Comparison of ENCODE assay signal across 19 mouse cellular contexts in genomic region chr7:97251638-97252037, GRCm38 (mm10).
DNase-seq lines count a peak whose midpoint lies in the region; ATAC-seq and TF ChIP-seq lines count a peak whose summit lies in the region.
"Had no signal": no experiment of that assay in that cellular context is flagged by ENCODE, and none has a peak within 500 bp of the region (broad histone marks: within the 10 kb centered on the region; RNA-seq: fewer than 3 reads in every experiment).

No protein-coding gene starts in this region.

- 37% methylated on average over 2 of the region's 2 CpGs for WGBS in lung, postnatal 0 days
- 8% methylated on average over 2 of the region's 2 CpGs for WGBS in macrophage (ENCODE audit: missing documents)

- TF ChIP-seq CTCF in lung, postnatal 0 days (IDR thresholded peaks at IDR 0.05), result no peak

- H3K9ac ChIP-seq in lung, postnatal 0 days (replicated peaks; ENCODE audit: low read depth), result no peak overlapping the region
- H3K9ac ChIP-seq: embryonic facial prominence, embryonic 13.5 days; heart, embryonic 12.5 days; liver, embryonic 12.5 days had no signal

- intact Hi-C loops in heart, postnatal 25 days (cut with DNase I), result no loop called here
- intact Hi-C loops in left cerebral cortex, postnatal 10 days (cut with DNase I), result no loop called here

- H3K4me3 ChIP-seq in lung, postnatal 0 days (ENCODE audit: low read depth, low read length), result no peak overlapping the region
- no peak overlapping the region for H3K4me3 ChIP-seq in macrophage (ENCODE audit: inconsistent target)
- H3K4me3 ChIP-seq: embryonic facial prominence, embryonic 13.5 days; heart, embryonic 12.5 days; hindbrain, embryonic 10.5 days; liver, embryonic 12.5 days had no signal

- H3K36me3 ChIP-seq in lung, postnatal 0 days (ENCODE audit: insufficient read depth, low read length), result no peaks in the 10 kb centered on the region
- H3K36me3 ChIP-seq in macrophage (ENCODE audit: inconsistent target), result no peaks in the 10 kb centered on the region
- H3K36me3 ChIP-seq: embryonic facial prominence, embryonic 13.5 days; heart, embryonic 12.5 days; hindbrain, embryonic 10.5 days; liver, embryonic 12.5 days had no signal

- TF ChIP-seq EP300 in lung, postnatal 0 days (IDR thresholded peaks at IDR 0.05), result no peak

- peaks cover 9% of the 10 kb centered on the region; the same call in 1 of the 2 replicates for H3K4me1 ChIP-seq in lung, postnatal 0 days (ENCODE audit: insufficient read depth, low read depth, low read length)
- H3K4me1 ChIP-seq: hindbrain, embryonic 10.5 days had no signal

- peaks cover 74% of the 10 kb centered on the region for H3K79me2 ChIP-seq in macrophage (ENCODE audit: inconsistent target)

- peak; percentile 92 for DNase-seq in heart, adult 11 months
- no peak for DNase-seq in heart, postnatal 25 days (ENCODE audit: low spot score)
- DNase-seq in lung, postnatal 0 days (ENCODE audit: low spot score), result peak; percentile 26
- DNase-seq in lung, postnatal 14 days, result no peak
- DNase-seq in adrenal gland, postnatal 36 days, result no peak
- no peak for DNase-seq in left cerebral cortex, postnatal 10 days (ENCODE audit: extremely low spot score in 1 of 2, low spot score in 2 of 2)
- DNase-seq in spleen, postnatal 4 days (ENCODE audit: low spot score in 2 of 2), result no peak
- DNase-seq: adrenal gland, adult 2 months; cerebellum, adult 2 months; gastrocnemius, postnatal 14 days; kidney, postnatal 4 days; left cerebral cortex, postnatal 4 days; midbrain, embryonic 14.5 days had no signal

- no peak for ATAC-seq in lung, postnatal 0 days
- ATAC-seq: liver, embryonic 12.5 days had no signal

- no peaks in the 10 kb centered on the region for H3K27me3 ChIP-seq in lung, postnatal 0 days (replicated peaks; ENCODE audit: insufficient read depth, low read length)
- H3K27me3 ChIP-seq: embryonic facial prominence, embryonic 13.5 days; heart, embryonic 12.5 days; liver, embryonic 12.5 days had no signal

- H3K9me3 ChIP-seq in lung, postnatal 0 days (ENCODE audit: low read length), result no peaks in the 10 kb centered on the region
- H3K9me3 ChIP-seq: embryonic facial prominence, embryonic 13.5 days; heart, embryonic 12.5 days; hindbrain, embryonic 10.5 days; liver, embryonic 12.5 days had no signal

- H3K4me2 ChIP-seq in lung, postnatal 0 days (replicated peaks; ENCODE audit: low read depth, low read length), result no peak overlapping the region
- H3K4me2 ChIP-seq: embryonic facial prominence, embryonic 13.5 days; heart, embryonic 12.5 days; liver, embryonic 12.5 days had no signal

- H3K27ac ChIP-seq in lung, postnatal 0 days (ENCODE audit: low read length), result no peak overlapping the region
- H3K27ac ChIP-seq in macrophage, result peak overlapping the region; percentile 15; the same call in 1 of the 2 replicates
- H3K27ac ChIP-seq: embryonic facial prominence, embryonic 13.5 days; hindbrain, embryonic 10.5 days; liver, embryonic 12.5 days; stomach, postnatal 0 days had no signal

Comparison
In these comparisons a context has a peak if more than half of its experiments do, and no peak if none do; other contexts are left out.
1. DNase-seq: peak in heart, adult 11 months (single experiment) and lung, postnatal 0 days (single experiment); none in heart, postnatal 25 days (single experiment), lung, postnatal 14 days (single experiment), adrenal gland, postnatal 36 days (0 of 2), left cerebral cortex, postnatal 10 days (0 of 2) and spleen, postnatal 4 days (0 of 2).